Mouse (Mus musculus) splenic B cell, adult 2 months (primary cell): ENCODE measurements around the gene Thumpd2.

Experiments
- DNase-seq: peaks from one replicate; pipeline ENCODE4 v3.0.0-alpha.2; 2011; ENCODE audit warnings: low read depth, low spot score
- H3K27me3 ChIP-seq: 2 replicates; pipeline ENCODE4 v1.6.1; 2012; ENCODE audit warnings: mild to moderate bottlenecking, low read length, moderate library complexity, mixed read lengths; ENCODE audit not compliant: control insufficient read depth, poor library complexity, insufficient read depth, severe bottlenecking
- H3K36me3 ChIP-seq: 2 replicates; pipeline ENCODE4 v1.6.1; 2012; ENCODE audit warnings: mild to moderate bottlenecking, low read length, moderate library complexity, mixed read lengths; ENCODE audit not compliant: control insufficient read depth, poor library complexity, insufficient read depth, severe bottlenecking

The Thumpd2 gene

DNA sequence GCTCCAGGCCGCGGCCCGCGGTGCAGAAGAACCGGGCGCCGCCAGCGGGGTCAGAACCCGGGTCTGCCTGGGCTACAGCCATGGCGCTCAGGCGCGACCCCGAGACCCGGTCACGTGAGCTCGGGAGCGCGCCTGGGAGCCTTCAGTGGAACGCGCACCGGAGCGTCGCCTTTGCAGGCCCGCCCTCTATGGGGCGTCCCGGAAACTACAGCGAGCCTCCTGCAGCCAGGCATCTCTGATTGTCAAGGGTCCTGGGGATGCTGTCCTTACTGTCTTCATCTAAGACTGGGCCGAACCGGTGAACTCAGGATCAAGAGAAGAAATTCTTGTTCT lies at the start of gene Thumpd2:
TSS of gene Thumpd2 (minus strand) at position 104 of the 333 bp plus-strand sequence.
- no peaks in the 10 kb centered on the region for H3K36me3 ChIP-seq
- no peaks in the 10 kb centered on the region for H3K27me3 ChIP-seq
- peak; percentile 92 for DNase-seq

DNA sequence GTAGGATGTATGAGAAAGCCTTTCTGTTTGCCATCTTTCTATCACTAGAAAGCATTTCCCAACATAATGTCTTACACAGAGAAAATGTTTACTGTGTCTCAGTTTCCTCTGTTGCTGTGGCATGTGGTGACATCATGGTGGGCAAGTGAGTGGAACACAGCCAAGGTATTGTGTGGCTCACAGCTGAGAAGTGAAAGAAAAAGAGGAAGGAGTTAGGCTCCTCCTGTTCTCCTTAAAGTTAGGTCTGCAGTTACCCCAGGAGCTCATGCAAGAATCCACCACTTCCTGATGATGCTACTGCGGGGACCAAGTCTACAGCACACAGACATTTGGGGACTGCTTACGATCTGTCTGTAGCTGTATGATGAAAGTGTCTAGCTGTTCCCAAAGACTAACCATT lies 39.4 kb upstream of the Thumpd2 start:
- no peaks in the 10 kb centered on the region for H3K27me3 ChIP-seq
- peak; percentile 10 for DNase-seq
- H3K36me3 ChIP-seq, result no peaks in the 10 kb centered on the region

DNA sequence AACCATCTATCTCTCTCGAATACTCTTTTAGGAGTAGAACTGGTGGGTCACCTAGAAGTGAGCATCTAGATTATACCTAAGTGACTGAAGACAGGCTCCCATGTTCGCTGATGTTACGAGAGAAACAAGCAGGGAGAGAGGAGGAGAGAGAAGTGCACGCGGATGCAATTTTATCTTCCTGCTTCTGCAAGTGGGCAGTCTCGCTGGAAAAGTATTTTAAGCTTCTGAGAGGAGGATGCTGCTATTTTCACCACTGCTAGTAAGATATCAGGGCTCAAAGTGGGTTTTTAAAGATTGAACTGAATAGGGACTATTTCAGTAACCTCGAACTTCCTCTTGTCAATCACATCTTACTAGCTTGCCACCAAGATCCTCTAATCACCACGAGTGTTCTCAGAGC lies 38.0 kb upstream of the Thumpd2 start:
- Histone ChIP-seq H3K27me3 (no peaks in the 10 kb centered on the region), H3K36me3 (no peaks in the 10 kb centered on the region)
- no peak for DNase-seq

DNA sequence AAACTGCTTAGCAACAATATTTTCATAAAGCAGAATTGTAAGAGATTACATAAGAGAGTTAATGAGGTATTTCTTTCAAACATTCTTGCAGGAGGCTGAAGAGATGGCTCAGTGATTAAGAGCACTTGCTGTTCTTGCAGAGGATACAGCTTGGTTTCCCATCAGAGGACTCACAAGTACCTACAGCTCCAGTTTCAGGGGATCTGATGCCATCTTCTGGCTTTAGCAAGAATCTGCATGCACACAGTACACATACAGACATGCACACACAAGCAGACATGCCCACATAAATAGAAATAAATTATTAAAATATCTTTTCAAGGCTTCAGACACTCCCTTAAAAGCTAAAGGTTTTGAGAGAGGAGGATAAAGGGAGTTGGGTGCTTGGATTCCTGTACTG lies 33.6 kb upstream of the Thumpd2 start:
- DNase-seq, result peak; percentile 1

DNA sequence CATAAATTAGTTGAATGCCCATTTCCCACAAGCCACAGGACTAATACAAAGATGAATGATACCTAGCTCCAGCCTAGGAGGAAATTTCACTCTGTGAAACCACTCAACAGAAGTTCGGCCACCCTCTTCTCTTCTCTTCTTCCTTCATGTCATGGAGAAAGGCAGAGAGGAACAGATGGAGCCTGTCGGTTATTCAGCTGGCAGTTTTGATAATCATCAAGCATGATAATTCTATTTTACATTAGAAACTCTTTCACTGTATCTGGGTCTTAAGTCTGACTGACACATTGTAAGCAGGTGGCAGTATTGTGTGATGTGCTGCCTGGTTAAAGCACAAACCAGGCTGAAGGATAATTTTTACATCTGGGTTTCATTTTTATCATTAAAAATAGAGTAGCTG lies 31.6 kb upstream of the Thumpd2 start:
- H3K36me3 ChIP-seq, result no peaks in the 10 kb centered on the region
- no peak for DNase-seq

More for the DNA sequence above, 33.6 kb upstream of the Thumpd2 start:
- Histone ChIP-seq H3K27me3 (no peaks in the 10 kb centered on the region), H3K36me3 (no peaks in the 10 kb centered on the region)

DNA sequence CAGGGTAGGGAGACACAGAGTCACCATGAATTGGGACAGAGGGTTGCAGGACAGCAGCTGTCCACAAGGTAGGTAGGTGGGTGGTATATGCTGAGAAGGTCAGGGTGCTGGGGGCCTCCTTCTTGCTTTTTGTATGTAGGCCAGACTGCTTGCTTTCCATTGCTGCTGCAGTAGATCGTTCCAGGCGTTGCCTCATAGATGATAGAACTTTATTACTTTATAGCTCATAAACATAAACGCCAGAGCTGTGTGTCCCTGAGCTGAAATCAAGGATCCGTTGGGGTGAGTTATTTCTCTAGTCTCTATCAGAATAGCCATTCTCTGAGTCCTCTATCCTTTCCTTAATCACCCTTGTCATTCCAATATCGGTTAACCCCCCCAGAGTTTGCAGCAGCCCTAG lies 27.9 kb upstream of the Thumpd2 start:
- no peak for DNase-seq
- Histone ChIP-seq H3K36me3 (no peaks in the 10 kb centered on the region), H3K27me3 (no peaks in the 10 kb centered on the region)

More for the DNA sequence above, 31.6 kb upstream of the Thumpd2 start:
- no peaks in the 10 kb centered on the region for H3K27me3 ChIP-seq

DNA sequence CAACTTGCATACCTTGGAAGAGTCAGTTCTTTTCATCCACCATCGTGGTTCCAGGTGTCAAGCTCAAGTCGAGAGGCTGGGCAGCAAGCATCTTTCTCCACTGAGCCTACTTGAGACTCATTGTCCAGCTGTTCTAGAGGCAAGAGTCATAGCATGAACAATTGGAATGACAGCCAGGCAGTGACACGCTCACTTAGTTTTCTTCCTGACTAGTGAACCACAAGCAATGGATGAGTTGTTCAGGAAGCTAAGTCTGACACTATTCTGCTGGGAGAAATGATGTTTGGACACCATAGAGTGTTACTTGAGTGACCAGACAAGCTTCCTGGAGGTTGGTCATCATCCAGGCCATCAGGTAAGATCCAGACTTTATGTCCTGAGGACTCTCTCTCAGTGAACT lies 24.0 kb upstream of the Thumpd2 start:
- no peak for DNase-seq
- Histone ChIP-seq H3K36me3 (no peaks in the 10 kb centered on the region), H3K27me3 (no peaks in the 10 kb centered on the region)

DNA sequence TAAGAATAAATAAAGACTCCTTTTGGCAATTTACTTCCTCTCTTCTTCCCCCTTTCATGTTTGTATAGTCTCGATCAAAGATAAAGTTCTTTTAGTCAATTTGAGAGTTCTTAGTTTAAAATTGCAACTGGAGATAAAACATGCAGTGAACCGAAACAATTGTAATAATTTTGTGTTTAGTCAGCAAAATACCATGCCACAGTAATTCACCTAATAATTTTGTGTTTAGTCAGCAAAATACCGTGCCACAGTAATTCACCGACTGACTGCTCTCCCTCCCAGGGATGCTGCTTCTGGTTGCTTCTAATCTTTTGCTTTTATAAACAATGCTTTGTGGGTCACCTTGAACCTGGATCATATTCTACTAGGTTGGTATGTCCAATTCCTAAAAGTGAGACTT lies 22.9 kb upstream of the Thumpd2 start:
- Histone ChIP-seq H3K27me3 (no peaks in the 10 kb centered on the region), H3K36me3 (no peaks in the 10 kb centered on the region)
- DNase-seq, result no peak

DNA sequence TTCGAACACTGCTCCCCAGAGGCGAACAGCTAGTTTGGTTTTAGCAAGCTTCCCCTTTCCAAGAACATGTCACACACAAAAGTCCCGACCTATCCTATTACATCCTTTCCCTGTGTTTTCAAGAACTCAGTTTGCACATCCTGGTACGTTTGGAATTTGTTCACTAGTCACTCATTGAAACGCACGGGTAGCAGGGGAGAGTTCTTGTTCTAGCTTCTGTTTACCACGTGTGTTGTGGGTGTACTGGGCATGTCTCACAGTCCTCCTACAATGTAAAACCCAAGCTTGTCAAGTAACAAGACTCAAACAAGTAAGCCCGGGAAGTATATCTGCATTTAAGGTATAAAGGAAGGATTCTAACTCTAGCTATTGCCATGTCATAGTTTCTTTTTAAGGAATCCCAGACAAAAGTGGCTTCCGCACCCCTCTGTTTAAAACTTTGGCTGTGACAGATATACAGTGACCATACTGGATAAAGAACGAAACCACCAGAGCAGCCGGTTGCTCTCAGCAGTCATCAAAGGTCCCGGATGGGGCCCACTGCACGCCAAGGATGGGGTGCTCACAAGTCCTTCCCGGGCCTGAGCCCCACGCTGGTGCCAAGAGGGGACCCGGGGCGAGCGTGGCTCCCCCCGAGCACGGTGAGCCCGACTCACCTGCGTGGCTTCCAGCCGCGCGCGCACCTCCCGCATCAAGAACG lies 453 bp downstream of the Thumpd2 start:
- H3K27me3 ChIP-seq, result no peaks in the 10 kb centered on the region
- no peaks in the 10 kb centered on the region for H3K36me3 ChIP-seq
- DNase-seq, result peak; percentile 17

DNA sequence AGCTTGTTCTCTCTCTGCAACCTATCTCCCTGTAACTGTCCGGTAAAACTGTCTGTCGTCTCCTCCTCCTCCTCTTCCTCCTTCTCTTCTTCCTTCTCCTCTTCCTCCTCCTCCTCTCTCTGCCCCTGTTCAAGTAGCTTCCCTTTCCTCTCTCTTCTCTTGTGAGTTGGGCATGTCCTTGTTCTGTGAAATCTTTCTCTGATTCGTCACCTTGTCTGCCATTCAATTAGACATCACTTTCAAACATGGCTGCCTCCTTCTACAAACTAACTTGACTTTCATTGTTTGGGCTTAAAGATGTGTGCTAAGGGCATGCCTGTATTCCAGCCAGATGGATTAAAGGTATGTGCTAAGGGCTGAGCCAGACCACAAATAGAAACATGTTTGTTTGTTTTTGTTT lies 1.5 kb downstream of the Thumpd2 start:
- Histone ChIP-seq H3K36me3 (no peaks in the 10 kb centered on the region), H3K27me3 (no peaks in the 10 kb centered on the region)
- peak; percentile 18 for DNase-seq

DNA sequence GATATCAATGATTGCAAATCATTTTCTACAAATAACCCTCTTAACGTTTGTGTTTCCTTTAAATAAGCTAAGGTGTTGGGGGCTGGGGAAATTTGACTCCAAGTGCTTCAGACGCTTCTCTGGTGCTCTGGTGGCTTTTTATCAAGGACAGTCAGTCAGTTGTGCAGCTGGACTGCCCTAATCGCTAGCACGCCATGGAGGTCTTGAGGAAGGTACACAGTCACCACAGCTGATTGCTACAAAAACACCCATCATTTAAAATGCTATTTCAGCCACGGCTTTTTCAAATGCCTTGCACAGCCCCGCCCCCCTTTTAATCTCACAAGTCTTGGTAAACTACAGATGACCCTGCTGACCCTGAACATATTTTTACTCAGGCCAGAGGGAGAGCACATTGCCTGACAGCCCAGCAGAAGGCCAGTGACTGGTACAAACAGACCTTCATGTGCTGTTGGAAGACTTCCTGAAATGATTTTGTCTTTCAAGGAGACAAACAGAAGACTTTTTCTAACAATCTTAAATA lies 2.5 kb downstream of the Thumpd2 start:
- no peak for DNase-seq
- H3K27me3 ChIP-seq, result no peaks in the 10 kb centered on the region
- no peaks in the 10 kb centered on the region for H3K36me3 ChIP-seq

DNA sequence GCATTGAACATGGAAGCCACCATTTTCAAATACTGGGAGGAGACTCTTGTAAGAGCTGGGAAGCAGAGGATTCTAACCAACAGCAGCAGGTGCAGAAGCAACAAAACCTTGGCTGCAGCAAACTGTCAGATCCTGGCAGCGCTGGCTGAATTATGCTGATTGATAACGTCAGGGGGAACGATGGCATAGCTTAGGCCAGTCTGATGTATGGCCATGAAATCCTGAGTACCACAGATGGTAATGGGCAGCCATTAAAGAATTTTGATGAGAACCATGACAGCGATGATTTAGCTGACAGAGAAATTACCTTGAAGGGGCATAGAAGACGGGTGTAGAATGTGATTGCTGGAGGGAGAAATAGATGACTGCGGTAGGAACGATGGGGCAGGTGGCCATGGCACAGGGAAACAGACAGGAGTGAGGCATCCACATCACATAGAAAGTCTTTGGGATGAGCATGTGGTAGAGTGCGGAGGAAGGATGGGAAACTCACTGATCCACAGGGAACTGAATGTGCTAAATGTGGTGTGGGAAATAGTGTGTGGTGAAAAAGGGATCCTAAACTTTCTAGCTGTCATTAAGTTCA lies 8.0 kb downstream of the Thumpd2 start:
- no peaks in the 10 kb centered on the region for H3K27me3 ChIP-seq
- DNase-seq, result no peak
- peaks cover 9% of the 10 kb centered on the region for H3K36me3 ChIP-seq

DNA sequence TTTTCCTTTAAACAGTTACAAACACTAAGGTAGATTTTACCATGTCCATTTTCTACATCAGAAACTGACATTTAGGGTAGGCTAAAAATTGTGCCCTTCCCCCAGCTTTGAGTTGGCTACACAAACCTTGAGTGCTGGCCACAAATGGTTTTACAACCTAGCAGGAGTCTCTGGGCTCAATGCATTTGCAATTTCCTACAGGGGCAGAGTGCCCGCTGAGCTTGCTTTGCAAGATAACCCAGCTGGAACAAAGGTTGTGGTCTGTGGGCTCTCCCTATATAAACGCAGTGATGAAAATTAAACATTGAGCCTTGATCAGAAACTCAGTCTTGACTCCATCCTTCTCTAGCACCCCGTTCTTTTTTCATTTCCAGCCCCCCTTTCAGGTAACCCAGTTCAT lies 8.8 kb downstream of the Thumpd2 start:
- no peak for DNase-seq
- Histone ChIP-seq H3K36me3 (peaks cover 9% of the 10 kb centered on the region), H3K27me3 (no peaks in the 10 kb centered on the region)

DNA sequence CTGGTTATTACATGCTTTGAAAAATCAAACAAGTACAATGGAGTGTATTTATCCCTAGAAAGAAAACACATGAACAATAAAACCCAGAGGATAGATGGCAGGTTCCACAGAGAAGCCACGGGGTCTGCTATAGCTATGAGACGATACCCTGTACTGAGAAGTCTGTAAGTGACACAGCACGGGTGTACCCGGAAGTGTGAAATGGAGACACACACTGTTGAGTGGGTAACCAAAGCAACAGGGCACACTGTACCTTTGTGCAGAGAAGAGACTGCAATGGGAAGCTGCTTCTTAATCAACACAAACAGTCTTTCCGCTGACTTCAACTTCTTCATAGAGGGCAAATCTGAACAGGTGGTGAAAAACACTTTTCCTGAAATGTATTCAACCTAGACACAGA lies 9.4 kb downstream of the Thumpd2 start:
- no peak for DNase-seq
- no peaks in the 10 kb centered on the region for H3K27me3 ChIP-seq
- H3K36me3 ChIP-seq, result peaks cover 9% of the 10 kb centered on the region

DNA sequence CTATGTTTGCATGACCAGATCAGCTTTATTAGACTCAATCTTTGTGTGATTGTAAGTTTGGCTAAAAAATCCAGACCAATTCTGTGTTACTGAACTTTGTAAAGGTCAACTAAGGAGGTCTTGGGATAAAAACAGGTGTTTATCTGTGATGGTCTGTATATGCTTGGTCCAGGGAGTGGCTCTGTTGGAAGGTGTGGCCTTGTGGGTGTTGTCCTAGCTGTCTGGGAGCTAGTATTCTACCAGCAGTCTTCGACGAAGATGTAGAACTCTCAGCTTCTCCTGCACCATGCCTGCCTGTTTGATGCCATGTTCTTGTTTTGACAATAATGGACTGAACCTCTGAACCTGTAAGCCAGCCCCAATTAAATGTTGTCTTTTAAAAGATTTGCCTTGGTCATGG lies 11.6 kb downstream of the Thumpd2 start:
- Histone ChIP-seq H3K36me3 (peaks cover 9% of the 10 kb centered on the region), H3K27me3 (no peaks in the 10 kb centered on the region)
- DNase-seq, result no peak
